Mouse (Mus musculus) adrenal gland, postnatal 25 days (tissue): ENCODE measurements around the gene Mmab. TPM values are rescaled to one million over a fixed set of nuclear protein-coding genes. Genes with fewer than 3 reads are reported as not detected.
A peak's percentile ranks its signal among the peaks of the same experiment; 100 is the strongest.

Experiments
- DNase-seq: peaks from one replicate; pipeline ENCODE4 v3.0.0; 2021; ENCODE audit warnings: mixed read lengths
- microRNA-seq, 2 experiments: library from miRNA; unstranded; fragments of <30 nt; microRNA quantifications; one replicate each; pipeline ENCODE4 v1.2.0; 2021
- total RNA-seq: library from RNA; stranded (reverse); gene quantifications from 2 replicates; pipeline ENCODE4 v1.2.3, GENCODE M21; 2021

Mmab gene
- total RNA-seq, 1 experiment from 2014 or later: 26.5 TPM

DNA sequence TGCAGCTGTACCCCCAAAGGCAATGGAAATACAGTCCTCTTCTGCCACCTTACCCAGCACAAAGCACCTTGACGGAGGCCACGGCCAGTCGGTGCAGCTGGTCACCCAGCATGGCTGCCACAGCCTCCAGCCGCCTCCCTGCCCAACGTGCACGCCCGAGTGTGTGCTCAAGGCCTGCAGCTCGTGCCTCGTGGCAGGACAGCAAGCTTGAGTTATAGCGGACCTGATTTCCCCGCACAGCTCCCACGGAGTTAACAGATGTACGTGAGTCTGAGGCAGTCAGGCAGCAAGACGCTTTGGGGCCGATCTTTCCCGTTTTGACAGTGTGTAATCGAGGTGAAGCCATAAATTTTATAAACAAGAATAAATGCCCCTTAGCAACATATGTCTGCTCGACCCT, 15.2 kb downstream of the Mmab start:
- DNase-seq: no peak

DNA sequence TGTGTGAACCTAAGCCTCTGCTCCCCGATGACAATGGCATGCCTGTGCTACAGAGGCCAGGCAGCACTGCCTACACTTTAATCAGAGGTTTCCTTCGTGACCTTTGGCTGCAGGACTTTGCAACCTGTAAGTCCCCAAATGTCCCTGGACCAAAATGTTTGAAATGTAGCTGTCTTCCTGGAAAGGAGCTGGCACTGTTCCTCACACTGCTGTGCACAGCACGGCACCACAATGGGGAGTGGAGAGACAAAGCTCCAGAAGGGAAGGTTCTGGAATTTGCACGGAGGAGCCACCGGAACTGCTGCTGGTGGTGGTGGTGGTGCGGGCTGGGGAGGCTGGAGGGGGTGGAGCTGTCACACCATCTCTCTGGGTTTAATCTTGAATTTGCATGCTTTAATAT, 17.1 kb downstream of the Mmab start:
- DNase-seq: no peak

DNA sequence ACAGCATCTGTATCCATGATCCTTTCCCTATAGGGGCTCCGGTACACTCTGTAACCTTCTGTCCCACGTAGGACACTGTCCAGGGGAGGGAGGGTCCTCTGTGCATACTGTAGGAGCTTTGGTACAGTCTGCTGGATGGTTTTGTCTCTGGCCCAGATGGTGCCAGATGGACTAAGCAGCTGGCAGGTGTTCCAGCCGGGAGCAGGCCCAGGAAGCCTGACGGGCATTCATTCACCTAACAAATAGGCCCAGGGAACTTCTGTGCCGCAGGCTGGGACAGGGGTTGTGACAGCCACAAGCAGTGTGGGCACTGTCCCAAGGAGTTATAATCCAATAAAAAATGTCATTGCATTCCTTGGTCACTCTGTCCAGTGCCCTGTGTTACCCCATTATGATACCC, 19.9 kb downstream of the Mmab start:
- no peak for DNase-seq

DNA sequence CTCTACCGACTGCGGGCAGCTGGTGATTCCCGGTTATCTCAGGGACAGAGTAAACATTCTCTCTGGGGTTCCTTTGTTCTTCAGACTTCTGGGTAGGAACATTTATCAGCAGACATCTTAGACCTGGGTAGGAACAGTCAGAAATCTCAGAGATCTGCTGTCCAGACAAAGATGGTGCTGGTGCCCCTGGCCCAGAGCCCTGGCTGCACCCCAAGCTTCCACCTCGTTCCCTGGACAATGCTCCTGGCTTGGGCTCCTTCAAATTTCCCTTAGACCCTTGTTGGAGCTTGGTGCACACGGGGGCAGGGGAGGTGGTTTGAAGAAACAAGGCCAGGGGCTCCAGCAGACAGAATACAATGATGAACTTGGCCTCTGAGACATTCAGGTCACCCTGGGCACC, 21.3 kb downstream of the Mmab start:
- no peak for DNase-seq

DNA sequence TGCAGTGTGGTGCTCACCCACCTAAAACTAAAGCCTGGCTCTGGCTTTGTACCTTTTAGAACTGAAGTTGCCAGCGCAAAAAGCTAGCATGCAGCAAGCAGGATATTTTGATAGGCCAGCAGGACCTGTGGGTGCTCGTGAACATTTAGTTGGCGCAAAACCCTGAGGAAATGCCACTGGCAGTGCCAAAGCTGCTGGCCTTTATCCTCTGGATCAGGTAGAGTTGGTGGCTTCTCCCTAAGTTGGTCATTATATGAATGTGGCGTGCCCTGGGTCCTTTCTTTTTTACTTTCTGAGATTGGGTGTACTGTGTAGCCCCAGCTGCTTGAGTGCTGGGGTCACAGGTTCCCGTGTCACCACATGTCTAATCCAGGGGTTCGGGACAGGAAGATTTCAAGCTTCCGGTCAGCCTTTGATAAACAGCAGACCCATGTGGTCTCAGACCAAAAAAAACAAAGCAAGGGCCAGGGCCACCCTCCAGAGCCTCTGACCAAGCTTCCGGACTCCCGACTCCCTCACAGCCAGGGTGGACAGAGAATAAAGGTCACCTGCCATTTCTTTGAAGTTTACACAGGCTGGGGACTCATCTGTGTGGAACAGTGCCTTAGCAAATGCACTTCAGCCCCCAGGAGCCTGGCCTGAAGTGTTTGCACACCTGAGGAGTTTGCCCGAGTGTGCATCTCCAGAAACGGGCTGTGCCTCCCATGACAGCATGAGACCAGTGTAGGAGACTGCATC, 22.1 kb downstream of the Mmab start:
- no peak for DNase-seq

DNA sequence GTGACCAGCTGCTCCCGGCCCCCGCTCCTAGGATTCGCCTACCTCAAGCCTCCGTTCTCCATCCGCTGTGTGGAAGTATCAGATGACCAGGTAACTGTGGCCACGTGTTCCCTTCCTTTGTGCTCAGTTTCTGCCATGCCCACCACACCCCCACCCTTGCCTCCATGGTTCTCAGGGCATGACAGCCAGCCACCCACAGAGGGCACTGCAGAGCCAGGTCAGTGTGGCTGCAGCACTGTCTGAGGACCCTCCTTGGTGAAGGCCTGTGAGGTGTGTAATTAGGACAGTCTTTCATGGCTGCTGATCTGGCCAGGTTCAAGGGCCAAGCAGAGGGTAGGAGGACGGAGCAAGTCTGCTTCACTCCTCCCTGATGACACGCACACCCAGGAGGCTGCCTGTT, 25.3 kb downstream of the Mmab start:
- DNase-seq: no peak

DNA sequence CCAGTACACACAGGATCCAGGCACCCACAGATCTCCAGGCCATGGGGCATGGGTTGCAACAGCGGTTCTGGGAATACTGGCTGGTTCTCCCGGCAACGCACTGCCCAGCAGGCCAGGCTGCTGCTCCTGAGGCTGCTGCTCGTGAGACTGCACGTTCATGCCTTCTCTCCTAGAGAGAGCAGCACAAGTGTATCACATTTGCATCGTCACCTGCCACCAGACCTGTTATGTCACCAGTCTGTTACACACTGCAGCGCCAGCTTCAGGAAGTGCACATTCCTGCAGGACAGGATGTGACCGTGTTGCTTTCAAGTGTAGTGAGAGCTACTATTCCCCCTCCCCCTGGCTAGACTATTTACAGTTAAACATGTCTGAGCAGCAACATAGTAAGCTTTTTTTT, 27.0 kb downstream of the Mmab start:
- DNase-seq: no peak

DNA sequence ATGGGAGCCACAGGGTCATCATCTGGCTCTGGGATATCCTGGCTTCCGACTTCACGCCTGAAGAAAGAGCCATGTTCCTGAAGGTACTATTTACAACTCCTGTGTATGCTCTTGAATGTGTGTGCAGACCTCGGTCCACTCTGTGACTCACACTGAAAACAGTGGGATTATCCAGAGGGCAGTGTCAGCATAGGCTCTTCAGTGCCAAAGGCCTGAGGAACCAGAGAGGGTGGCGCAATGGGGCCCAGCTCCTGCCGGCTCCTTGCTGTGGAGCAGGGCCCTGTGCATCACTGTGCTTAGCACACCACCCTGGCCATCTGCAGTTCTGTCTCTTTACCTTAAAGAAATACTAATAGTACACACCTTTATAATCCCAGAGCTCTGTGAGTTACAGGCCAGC, 28.3 kb downstream of the Mmab start:
- no peak for DNase-seq

DNA sequence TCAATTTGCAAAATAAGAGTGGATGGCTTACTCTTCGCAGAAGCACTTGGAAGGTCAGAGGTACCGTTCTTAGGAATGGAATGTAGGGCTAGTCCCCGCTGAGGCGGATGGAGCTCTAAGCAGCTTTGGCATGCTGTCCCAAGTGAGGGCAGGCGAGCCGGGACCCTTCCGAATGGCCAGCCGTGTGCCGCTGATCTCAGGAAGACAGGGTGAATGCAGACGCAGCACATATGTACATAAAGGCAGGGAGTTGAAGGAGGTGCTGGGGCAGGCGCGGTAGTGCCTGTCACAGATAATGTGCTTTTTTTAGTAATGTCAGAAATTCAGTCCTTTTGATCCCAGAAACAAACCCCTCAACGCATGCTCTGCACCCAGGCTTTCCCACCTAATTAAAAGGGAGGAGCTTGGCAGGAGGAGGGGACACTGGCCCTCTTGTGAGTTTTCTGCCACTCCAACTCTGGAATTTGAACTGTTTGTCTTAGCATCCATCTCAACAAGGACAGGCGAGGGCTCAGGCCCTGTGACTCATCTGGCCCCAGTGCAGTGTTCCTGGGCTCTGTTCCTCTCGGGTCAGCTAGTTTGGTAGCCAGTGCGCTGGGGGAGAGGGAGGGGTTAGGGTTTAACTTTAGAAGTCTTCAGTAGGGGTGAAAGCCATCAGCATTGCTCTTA, 30.7 kb downstream of the Mmab start:
- DNase-seq: peak; percentile 54

DNA sequence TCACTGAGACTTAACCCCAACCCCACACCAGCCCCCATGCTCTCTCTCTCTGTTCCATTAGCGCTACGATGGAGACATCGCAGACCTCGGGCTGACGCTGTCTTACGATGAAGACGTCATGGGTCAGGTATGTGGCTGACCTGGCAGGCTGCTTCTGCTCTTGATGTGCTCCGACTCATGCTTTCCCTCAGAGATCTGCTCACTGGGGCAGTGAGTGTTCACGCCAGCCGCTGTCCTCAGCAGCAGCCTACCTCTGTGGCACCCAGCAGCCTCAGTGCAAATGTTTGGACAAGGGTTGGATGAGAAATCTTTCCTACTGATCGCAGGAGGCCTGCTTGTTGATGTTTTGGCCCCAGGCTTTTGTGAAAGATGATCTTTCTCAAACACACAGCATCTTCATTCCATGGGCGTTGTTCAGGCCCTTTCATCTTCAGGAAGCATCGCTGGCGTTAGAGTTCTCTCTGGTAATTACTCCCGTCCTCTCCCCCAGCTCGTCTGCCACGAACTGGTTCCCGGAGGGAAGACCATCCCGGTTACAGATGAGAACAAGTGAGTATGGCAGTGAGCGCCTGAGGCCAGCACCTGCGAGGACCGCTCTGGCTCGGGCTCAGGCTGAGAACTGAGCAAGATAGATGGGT, 31.4 kb downstream of the Mmab start:
- no peak for DNase-seq

DNA sequence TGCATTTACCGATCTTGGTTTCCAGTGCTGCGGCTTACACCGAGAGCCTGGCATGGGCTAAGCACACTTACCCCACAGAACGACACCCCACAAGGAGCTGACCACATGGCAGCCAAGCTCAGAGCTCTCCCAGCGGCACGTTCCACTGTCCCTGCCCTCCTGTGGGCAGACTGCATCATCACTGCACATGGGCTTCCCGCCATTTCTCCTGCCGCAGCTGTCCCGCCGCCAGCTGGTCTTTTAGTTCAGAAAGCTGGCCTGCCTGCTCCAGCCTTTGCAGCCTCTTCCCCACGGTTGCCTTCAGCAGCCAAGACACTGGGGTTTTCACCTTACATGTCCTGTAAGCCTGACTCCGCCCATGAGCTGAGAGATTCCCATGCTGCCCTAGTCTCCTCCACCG, 33.4 kb downstream of the Mmab start:
- DNase-seq: no peak

DNA sequence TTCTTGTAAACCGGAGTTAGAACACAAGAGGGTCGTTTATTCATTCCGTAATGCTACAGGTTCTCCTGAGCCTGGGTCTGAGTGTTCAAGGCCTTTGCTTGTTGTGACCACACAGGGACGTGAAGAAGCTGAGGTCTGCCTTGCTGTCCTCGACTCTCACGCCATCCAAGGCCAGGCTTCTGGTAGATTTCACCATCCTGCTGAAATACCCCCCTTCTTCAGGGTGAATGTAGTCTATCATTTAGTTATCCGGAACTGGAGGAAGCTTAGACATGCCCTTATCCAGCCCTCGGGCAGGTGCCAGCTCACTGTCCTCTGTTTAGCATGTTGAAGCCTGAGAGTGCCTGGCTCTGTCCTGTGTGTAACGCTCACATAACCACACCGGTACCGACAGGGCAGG, 35.0 kb downstream of the Mmab start:
- no peak for DNase-seq

DNA sequence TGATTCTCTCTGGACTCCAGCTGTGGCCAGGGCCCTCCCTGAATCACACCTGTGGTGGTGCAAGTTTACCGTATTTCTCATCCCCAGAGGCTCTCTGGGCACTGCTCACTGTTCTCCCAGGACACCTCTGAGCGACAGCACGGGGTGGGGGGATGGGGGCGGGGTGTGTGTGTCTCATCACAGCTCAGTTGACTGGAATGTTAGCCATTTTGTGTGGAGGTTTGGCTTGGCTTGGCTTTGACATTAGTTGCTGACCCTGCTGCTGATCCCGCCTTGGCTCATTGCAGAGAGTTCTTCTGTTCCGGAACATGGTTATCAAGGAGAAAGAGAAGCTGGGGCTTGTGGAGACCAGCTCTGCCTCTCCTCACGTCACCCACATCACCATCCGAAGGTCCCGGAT, 36.0 kb downstream of the Mmab start:
- no peak for DNase-seq

DNA sequence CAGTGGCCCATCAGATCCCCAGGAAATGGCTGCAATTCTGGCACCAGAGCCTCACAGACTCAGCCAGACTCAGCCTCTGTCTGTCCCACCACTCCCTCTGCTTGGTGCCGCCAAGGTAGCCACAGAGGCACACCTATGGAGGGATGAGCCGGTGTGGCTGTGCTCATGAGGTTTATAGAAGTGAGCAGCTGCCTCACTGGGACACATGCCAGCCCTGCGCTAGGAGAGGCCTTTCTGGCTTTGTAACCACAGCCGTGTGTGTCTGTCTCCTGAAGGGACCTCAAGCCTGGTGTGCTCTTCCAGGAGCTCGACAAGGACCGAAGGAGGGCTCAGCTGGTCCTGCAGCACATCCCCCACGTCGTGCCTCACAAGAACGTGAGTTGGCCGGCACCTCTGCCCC, 36.6 kb downstream of the Mmab start:
- DNase-seq: no peak

DNA sequence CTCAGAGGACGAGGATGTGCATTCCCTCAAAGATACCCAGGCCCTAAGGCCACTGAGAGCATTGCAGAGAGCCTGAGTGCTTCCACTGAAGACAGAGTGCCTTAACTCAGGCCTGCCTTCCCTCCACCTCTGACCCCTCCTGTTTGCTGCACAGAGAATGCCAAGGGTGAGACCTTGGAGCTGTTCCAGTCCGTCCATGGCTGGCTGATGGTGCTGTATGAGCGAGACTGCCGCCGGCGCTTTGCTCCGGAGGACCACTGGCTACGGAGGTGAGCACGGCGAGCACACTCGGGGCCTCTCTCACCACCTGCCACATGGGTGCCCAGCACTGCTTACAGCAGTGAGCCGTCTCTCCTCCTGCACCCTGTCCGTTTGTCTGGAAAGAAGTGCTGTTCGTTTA, 37.3 kb downstream of the Mmab start:
- DNase-seq: peak; percentile 78

DNA sequence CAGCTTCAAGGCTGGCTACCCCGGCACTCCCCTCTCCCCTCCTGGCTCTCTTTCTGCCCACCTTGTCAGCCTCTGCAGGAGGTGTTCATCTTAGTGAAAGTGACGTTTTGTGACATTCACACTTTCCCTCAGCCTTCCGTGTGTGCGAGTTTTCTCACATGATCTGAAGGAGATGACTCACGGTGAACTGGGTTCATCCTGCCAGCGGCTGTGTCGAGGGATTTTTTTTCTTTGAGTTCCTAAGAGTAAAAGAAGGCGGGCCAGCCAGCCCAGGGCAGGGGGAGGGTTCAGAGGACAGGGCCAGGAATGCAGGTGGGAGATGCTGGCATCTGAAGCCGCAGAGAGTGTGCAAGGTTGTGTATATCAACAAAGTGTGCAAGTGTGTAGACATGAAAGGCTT, 50.7 kb downstream of the Mmab start:
- DNase-seq: no peak

DNA sequence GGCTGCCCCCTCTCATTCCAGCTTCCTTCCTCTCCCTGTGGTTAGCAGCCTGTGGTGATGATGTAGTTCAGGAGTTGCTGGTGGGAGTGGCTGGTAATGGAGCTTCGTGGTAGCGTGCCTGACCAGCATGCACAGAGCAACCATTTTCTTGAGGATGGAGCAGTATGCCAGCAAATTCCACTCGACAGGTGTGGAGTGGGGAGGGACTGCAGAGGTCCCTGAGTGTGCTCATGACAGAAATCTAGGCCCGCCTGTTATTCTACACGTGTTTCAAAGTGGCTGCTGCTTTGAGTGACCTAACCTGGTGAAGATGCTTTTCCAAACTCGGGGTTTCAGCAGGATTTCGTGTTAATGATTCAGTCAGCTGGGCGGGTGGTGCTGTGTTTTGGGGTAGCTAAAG, 59.4 kb downstream of the Mmab start:
- DNase-seq: no peak

DNA sequence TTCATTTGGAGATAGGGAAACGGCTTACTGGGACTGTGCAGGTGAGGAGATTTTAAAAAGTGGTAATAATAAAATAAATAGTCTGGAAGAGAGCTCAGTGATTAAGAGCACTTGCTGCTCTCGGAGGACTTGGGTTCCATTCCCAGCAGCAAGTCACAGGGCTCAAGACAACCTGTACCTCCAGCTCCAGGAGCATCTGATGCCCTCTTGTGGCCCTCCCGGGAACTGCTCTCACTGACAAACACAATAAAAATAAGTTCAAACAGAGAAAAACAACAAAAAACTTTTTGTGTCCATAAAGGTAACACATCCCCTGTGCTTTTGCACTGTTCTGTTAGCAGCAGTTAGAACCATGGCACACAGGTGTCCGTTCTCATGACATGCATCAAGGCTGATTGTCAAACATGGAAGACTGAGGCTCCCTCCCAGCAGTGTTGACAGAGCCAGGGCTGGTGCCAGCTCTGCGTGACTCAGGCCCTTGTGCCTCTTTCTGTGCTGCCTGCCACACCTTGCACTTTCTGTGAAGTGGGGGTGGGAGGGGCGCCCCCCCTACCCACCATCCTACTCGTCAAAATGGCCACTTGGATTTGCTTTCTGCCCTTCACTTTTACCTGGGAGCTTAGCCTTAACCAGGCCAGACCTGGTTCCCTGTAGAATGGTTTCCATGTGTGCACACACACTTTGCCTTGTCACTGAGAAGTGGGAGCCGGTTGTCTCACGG, 60.5 kb downstream of the Mmab start:
- DNase-seq: peak; percentile 41

Small RNA genes within 50 kb of the gene (microRNA-seq; reads per million reads assigned to microRNA genes)
- 0 to 0.36 reads per million in 2 experiments for gene Mir7027

Other genes starting within 250 kb of the Mmab start
- not detected in 2 replicates for gene Foxn4, start 170.3 kb downstream of the Mmab start, total RNA-seq
- gene Myo1h, start 154.9 kb downstream of the Mmab start, total RNA-seq: 0.21 and 0.62 TPM in 2 replicates
- 53.3 and 58.5 TPM in 2 replicates for gene Kctd10, start 63.6 kb downstream of the Mmab start, total RNA-seq
- gene Ube3b, start 63.5 kb downstream of the Mmab start, total RNA-seq: 68.2 and 75.7 TPM in 2 replicates
- gene Mvk, start 209 bp upstream of the Mmab start, total RNA-seq: 39.9 and 43.2 TPM in 2 replicates
- 26.9 and 39.8 TPM in 2 replicates for gene Fam222a, start 124.0 kb upstream of the Mmab start, total RNA-seq
- gene Trpv4, start 214.4 kb upstream of the Mmab start, total RNA-seq: 1.2 and 1.3 TPM in 2 replicates
- gene Gltp, start 246.9 kb upstream of the Mmab start, total RNA-seq: 61.9 and 66.2 TPM in 2 replicates